Mouse (Mus musculus) hindbrain, embryonic 12.5 days (tissue): Measurements from ENCODE around the gene 2610002M06Rik. TPM values are rescaled to one million over a fixed set of nuclear protein-coding genes. Genes with fewer than 3 reads are reported as not detected.

ENCODE experiments used
- polyA plus RNA-seq: library from polyadenylated mRNA; unstranded; fragments of >200 nt; fragmentation: Nextera tagmentation; extraction: Ambion mirVana; gene quantifications from 2 replicates; pipeline ENCODE4 v1.2.1, GENCODE M21; 2016

2610002M06Rik gene
- polyA plus RNA-seq, 1 experiment from 2014 or later, result 11.0 TPM

Other genes with a start within 250 kb of the 2610002M06Rik start
- gene Tbx22, start 148.4 kb downstream of the 2610002M06Rik start, polyA plus RNA-seq, result 0.33 and 0.44 TPM in 2 replicates
- gene Tent5d, start 23.7 kb downstream of the 2610002M06Rik start, polyA plus RNA-seq, result not detected in 2 replicates
- not detected in 2 replicates for gene Gm732, start 132.1 kb upstream of the 2610002M06Rik start, polyA plus RNA-seq